Mouse (Mus musculus) spleen, adult 2 months (tissue): Measurements from ENCODE around the gene Eml6. TPM values are rescaled to one million over a fixed set of nuclear protein-coding genes. Genes with fewer than 3 reads are reported as not detected.

ENCODE experiments used
- DNase-seq, 2 experiments: peaks; one replicate each; pipeline versions ENCODE4 v3.0.0 to v3.0.0-alpha.2; 2012 to 2021; ENCODE audit warnings: low spot score in 2 of 2, low read depth in 1 of 2
- H3K27ac ChIP-seq: fragments of 200-500 bp; 2 replicates; pipeline ENCODE4 v1.5.1; 2012; ENCODE audit warnings: low read length, inconsistent platforms; ENCODE audit not compliant: insufficient read depth
- H3K27me3 ChIP-seq: fragments of 200-500 bp; 2 replicates; pipeline ENCODE4 v1.6.1; 2012; ENCODE audit warnings: mild to moderate bottlenecking, moderate library complexity, low read length, inconsistent platforms; ENCODE audit not compliant: control insufficient read depth, insufficient read depth
- H3K36me3 ChIP-seq: fragments of 200-500 bp; 2 replicates; pipeline ENCODE4 v1.6.1; 2012; ENCODE audit warnings: mild to moderate bottlenecking, low read length, inconsistent platforms; ENCODE audit not compliant: control insufficient read depth, insufficient read depth
- H3K4me1 ChIP-seq: fragments of 200-500 bp; 2 replicates; pipeline ENCODE4 v1.6.1; 2011; ENCODE audit warnings: inconsistent platforms; ENCODE audit not compliant: control insufficient read depth, insufficient read depth, insufficient read length
- H3K4me3 ChIP-seq: fragments of 200-500 bp; 2 replicates; pipeline ENCODE4 v1.5.1; 2011; ENCODE audit warnings: mild to moderate bottlenecking, inconsistent platforms; ENCODE audit not compliant: insufficient read depth, insufficient read length; ENCODE audit errors: extremely low read depth
- CTCF ChIP-seq: fragments of 200-500 bp; IDR thresholded peaks from 2 replicates; pipeline ENCODE4 v1.5.1; 2011; ENCODE audit warnings: mild to moderate bottlenecking, inconsistent platforms; ENCODE audit not compliant: insufficient read depth, insufficient read length, insufficient replicate concordance; ENCODE audit errors: extremely low read depth
- POLR2A ChIP-seq: fragments of 200-500 bp; IDR thresholded peaks from 2 replicates; pipeline ENCODE4 v1.6.1; 2011; ENCODE audit warnings: low read depth, low read length, inconsistent platforms
- WGBS: fragments of 180-500 bp; shearing (Covaris S2); methylation state at CpG from one replicate; pipeline ENCODE4 v1.1.7; 2018; 5-methylcytosine and 5-hydroxymethylcytosine counted together
- polyA plus RNA-seq: library from polyadenylated mRNA; depleted of rRNA; stranded (reverse); fragments of >200 nt; gene quantifications from 2 replicates; pipeline ENCODE4 v1.2.3, GENCODE M21; 2012

Gene Eml6
- polyA plus RNA-seq, 1 experiment = 0.98 TPM

- WGBS = 84% methylated on average over 5 of the region's 5 CpGs
- Histone ChIP-seq H3K36me3 (no peaks in the 10 kb centered on the region), H3K4me1 (no peaks in the 10 kb centered on the region), H3K4me3 (no peak overlapping the region), H3K27me3 (no peaks in the 10 kb centered on the region), H3K27ac (no peak overlapping the region)
- no peak for TF ChIP-seq CTCF
- TF ChIP-seq POLR2A = no peak
- no peak for DNase-seq
These were observed 66.5 kb downstream of the Eml6 start for GRCm38 (mm10) chr11:29959366-29959765.

GRCm38 (mm10) chr11:29944661-29945060, 81.2 kb downstream of the Eml6 start:
- WGBS = 86% methylated on average over 3 of the region's 3 CpGs
- DNase-seq = no peak

GRCm38 (mm10) chr11:29924332-29924731, 101.5 kb downstream of the Eml6 start:
- TF ChIP-seq CTCF = no peak
- H3K27ac ChIP-seq = no peak overlapping the region
- no peaks in the 10 kb centered on the region for H3K36me3 ChIP-seq
- no peak overlapping the region for H3K4me3 ChIP-seq
- 90% methylated on average over 2 of the region's 2 CpGs for WGBS
- no peaks in the 10 kb centered on the region for H3K4me1 ChIP-seq
- no peak for DNase-seq
- no peaks in the 10 kb centered on the region for H3K27me3 ChIP-seq

More at GRCm38 (mm10) chr11:29944661-29945060, 81.2 kb downstream of the Eml6 start:
- Histone ChIP-seq H3K27me3 (no peaks in the 10 kb centered on the region), H3K4me3 (no peak overlapping the region), H3K36me3 (no peaks in the 10 kb centered on the region), H3K27ac (no peak overlapping the region), H3K4me1 (no peaks in the 10 kb centered on the region)
- no peak for TF ChIP-seq CTCF
- TF ChIP-seq POLR2A = no peak

GRCm38 (mm10) chr11:29923851-29924250, 102.0 kb downstream of the Eml6 start:
- no peak overlapping the region for H3K27ac ChIP-seq
- WGBS = 77% methylated on average over 1 of the region's 1 CpGs
- no peak overlapping the region for H3K4me3 ChIP-seq
- no peak for DNase-seq
- TF ChIP-seq POLR2A (no peak), CTCF (no peak)
- H3K27me3 ChIP-seq = no peaks in the 10 kb centered on the region
- no peaks in the 10 kb centered on the region for H3K36me3 ChIP-seq
- H3K4me1 ChIP-seq = no peaks in the 10 kb centered on the region

DNA sequence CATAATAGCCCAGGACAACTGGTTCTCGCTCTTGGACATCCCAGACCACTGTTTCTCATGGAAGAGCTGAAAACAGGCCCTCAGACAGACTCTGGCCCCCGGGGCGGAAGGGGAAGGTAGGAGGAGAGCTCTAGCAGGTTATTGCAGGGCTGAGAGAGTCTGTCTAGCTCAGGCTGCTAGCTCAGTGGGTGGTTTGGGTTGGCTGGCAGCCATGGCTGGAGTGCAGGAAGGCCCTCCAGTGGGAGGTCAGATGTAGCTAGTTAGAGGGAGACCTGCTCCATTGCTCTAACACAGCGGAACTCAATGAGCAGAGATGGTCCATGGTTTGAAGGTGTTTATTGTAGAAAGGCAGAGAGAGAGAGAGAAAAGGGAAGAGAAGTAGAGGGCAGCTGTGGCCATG, 112.7 kb downstream of the Eml6 start:
- WGBS = 88% methylated on average over 4 of the region's 4 CpGs
- Histone ChIP-seq H3K4me1 (no peaks in the 10 kb centered on the region), H3K27ac (no peak overlapping the region), H3K36me3 (no peaks in the 10 kb centered on the region), H3K4me3 (no peak overlapping the region), H3K27me3 (no peaks in the 10 kb centered on the region)
- no peak for DNase-seq
- no peak for TF ChIP-seq CTCF
- no peak for TF ChIP-seq POLR2A

- no peak for TF ChIP-seq CTCF
- TF ChIP-seq POLR2A = no peak
- Histone ChIP-seq H3K4me3 (no peak overlapping the region), H3K4me1 (no peaks in the 10 kb centered on the region), H3K27ac (no peak overlapping the region), H3K36me3 (no peaks in the 10 kb centered on the region), H3K27me3 (no peaks in the 10 kb centered on the region)
- DNase-seq = no peak
These were observed 116.5 kb downstream of the Eml6 start for GRCm38 (mm10) chr11:29909330-29909729.

DNA sequence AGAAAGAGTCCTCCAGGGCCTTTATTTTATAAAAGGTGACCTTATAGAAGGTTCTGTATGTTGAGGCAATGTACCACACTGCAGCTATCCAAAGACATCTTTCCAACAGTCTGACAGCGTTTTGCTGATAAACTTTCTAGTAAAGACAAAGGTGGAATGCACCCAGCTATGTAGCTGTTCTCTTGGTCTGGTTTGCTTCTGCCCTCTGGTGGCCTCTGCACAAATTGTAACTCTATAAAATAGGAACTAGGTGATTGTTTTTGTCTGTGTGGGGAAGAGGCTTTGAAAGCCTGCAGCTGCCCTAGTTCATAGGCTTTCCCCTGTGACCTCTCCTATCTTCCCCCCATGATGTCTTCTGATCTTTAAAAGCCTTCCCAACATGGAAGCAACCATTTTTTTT, 140.7 kb downstream of the Eml6 start:
- Histone ChIP-seq H3K27me3 (no peaks in the 10 kb centered on the region), H3K27ac (no peak overlapping the region), H3K4me1 (no peaks in the 10 kb centered on the region), H3K4me3 (no peak overlapping the region), H3K36me3 (no peaks in the 10 kb centered on the region)
- WGBS = 2% methylated on average over 1 of the region's 1 CpGs
- peak; percentile 19 to 50 for DNase-seq
- no peak for TF ChIP-seq POLR2A
- peak; percentile 37; the same call in 1 of the 2 replicates for TF ChIP-seq CTCF
